Mouse (Mus musculus): ENCODE data around the gene Nrsn1. TPM values are rescaled to one million over a fixed set of nuclear protein-coding genes. Genes with fewer than 3 reads are reported as not detected.

Nrsn1 gene
- polyA plus RNA-seq, 1 experiment from 2014 or later = 81.1 TPM

DNA sequence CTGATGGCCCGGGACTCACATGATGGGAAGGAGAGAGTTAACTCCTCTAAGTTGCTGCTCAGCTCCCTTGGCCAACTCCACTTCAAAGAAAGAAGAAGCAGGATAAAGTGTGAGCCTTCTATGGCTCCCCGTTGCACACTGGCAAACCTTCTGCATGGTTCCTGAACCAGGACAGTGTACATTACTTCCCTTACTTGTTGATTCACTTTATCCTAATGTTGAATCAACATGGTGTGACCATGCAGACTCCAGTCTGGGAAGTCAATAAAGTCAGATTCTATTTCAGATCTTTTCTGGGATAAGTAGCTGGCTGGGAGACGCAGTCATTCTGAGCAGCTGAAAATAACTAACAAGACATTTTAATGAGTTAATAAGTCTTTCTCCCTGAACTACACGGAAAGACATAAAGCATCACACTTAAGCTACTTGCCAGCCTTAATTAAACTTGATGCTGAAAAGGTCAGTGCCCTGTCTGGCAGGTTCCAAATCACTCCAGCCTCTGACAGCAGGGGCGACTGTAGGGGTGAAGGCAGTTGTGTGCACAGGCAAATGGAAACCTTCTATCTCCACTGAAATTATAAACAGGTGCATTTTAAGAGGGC is 50.0 kb downstream of the Nrsn1 start:
- H3K27me3 ChIP-seq (replicated peaks) = no peaks in the 10 kb centered on the region
- H3K4me2 ChIP-seq = no peak overlapping the region
- H3K36me3 ChIP-seq (replicated peaks) = no peaks in the 10 kb centered on the region
- H3K9ac ChIP-seq = no peak overlapping the region
- no peaks in the 10 kb centered on the region for H3K9me3 ChIP-seq
- no peak overlapping the region for H3K4me3 ChIP-seq
- 76% methylated on average over 5 of the region's 5 CpGs for WGBS
- no peaks in the 10 kb centered on the region for H3K4me1 ChIP-seq
- no peak for ATAC-seq (replicated peaks)
- H3K27ac ChIP-seq = no peak overlapping the region

DNA sequence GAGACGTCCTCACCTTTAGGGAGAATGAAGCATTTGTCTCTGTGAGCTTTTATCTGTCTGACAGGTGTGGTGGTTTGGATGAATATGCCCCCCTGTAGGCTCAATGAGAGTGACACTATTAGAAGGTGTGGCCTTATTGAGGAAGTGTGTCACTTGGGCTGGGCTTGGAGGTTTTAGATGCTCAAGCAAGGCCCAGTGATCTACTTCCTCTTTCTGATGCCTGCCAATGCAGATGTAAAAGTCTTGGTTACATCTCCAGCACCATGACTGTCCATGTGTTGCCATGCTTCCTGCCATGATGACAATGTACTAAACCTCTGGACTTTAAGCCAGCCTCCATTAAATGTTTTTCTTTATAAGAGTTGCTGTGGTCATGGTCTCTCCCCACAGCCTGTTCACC is 51.9 kb downstream of the Nrsn1 start:
- Histone ChIP-seq H3K27ac (no peak overlapping the region), H3K27me3 (replicated peaks) (no peaks in the 10 kb centered on the region), H3K4me2 (no peak overlapping the region), H3K9me3 (no peaks in the 10 kb centered on the region), H3K9ac (no peak overlapping the region), H3K4me1 (no peaks in the 10 kb centered on the region), H3K4me3 (no peak overlapping the region), H3K36me3 (replicated peaks) (no peaks in the 10 kb centered on the region)
- WGBS = 88% methylated on average over 1 of the region's 1 CpGs
- no peak for ATAC-seq (replicated peaks)

DNA sequence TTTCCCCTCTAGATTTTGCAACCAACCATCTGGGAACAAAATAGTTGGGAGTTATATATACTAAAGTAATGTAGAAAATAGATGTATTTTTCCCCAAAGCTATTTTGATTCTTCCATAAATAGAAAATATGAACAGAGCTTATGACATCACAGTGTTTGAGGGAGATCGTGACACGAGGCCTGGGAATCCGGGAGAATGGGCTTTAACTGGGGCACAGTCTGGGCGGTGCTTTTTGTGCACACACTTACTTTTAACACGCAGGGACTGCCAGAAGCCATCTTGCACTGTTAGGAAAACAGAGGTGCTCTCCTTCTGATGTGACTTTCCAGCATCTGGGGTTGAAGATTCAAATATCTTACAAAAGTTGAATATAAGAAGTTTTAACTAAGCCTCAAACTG is 63.4 kb downstream of the Nrsn1 start:
- Histone ChIP-seq H3K4me1 (no peaks in the 10 kb centered on the region), H3K4me3 (no peak overlapping the region), H3K9me3 (no peaks in the 10 kb centered on the region), H3K4me2 (no peak overlapping the region), H3K36me3 (replicated peaks) (no peaks in the 10 kb centered on the region), H3K9ac (no peak overlapping the region), H3K27ac (no peak overlapping the region), H3K27me3 (replicated peaks) (no peaks in the 10 kb centered on the region)
- 92% methylated on average over 5 of the region's 5 CpGs for WGBS
- no peak for ATAC-seq (replicated peaks)

Other genes starting within 250 kb of the Nrsn1 start
- gene Dcdc2a, start 214.5 kb downstream of the Nrsn1 start, polyA plus RNA-seq (2015; fragmentation: Nextera tagmentation; extraction: Ambion mirVana) = 4.8 and 5.4 TPM in 2 replicates